Mouse (Mus musculus) spleen, adult 12 weeks (tissue): Measurements from ENCODE around the gene Cts6.
"Not testable (repeated sequence)": the region's sequence is repeated elsewhere in the genome, so short reads cannot be mapped to it uniquely, and the experiment has no call there.

Experiments
- DNase-seq: peaks from one replicate; pipeline ENCODE4 v3.0.0; 2022; ENCODE audit warnings: low spot score

Cts6 gene

GRCm38 (mm10) chr13:61203310-61203709, at the start of gene Cts6:
TSS of gene Cts6 (minus strand) at chr13:61203410.
- DNase-seq, result no peak

DNA sequence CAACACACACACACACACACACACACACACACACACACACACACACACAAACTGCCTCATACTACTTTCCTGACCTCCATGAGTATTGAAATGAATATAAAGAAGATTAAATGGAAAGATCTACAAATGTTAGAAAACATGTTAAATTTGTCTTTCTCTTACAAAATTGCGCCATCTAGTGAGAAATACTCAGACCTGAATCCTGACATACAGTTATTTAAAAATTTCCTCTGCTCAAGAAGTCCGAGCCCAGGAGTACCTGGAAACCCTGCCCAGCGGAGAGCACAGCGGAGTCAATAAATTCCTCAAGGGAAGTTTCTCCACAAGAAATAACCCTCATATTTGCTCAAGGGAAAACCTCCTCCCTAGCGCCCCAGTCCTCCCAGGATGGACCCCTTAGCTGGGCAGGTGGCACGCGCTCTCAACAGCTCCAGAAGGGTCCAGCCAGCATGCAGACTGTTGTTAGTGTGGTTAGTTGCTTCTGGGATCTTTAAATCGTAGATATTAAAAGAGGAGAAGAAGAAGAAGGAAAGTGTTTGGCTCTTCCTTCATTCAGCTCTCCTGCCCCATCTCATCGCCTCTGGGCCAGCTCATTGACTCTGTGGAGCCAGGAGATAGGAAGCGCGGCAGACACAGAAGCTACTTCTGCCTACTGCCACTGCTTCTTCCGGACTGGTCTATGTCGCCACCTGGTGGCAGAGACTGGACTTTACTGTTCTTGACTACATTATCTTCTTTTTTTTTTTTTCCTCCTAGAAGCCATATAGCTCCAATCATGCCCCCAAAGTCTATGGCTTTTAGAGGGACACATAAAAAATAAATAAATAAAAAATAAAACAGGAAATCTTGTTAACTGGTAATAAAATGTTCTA, 38.1 kb upstream of the Cts6 start:
- DNase-seq, result peak; percentile 7

- not testable (repeated sequence) for DNase-seq
These were observed 17.9 kb downstream of the Cts6 start for GRCm38 (mm10) chr13:61185151-61185933.

- DNase-seq, result no peak
These were observed 38.6 kb downstream of the Cts6 start for GRCm38 (mm10) chr13:61164622-61165021.

GRCm38 (mm10) chr13:61164156-61164555, 39.1 kb downstream of the Cts6 start, which contains the start of gene Ctsr:
TSS of gene Ctsr (minus strand) at chr13:61164256.
- no peak for DNase-seq
